Mouse (Mus musculus) activated CD4-positive, CD25-positive, alpha-beta regulatory T cell (primary cell): ENCODE data around the gene Vmn1r123. TPM values are rescaled to one million over a fixed set of nuclear protein-coding genes. Genes with fewer than 3 reads are reported as not detected.

Source experiments
- polyA plus RNA-seq, 2 experiments: library from polyadenylated mRNA; unstranded; fragments of 100-300 nt; shearing (Covaris generic); gene quantifications; one replicate each; pipeline ENCODE4 v1.2.1; 2017

Vmn1r123 gene
- polyA plus RNA-seq = not detected

GRCm38 (mm10) chr7:21161885-21162284 lies at the start of gene Vmn1r123:
Gene Vmn1r123 (plus strand): TSS chr7:21162185.

DNA sequence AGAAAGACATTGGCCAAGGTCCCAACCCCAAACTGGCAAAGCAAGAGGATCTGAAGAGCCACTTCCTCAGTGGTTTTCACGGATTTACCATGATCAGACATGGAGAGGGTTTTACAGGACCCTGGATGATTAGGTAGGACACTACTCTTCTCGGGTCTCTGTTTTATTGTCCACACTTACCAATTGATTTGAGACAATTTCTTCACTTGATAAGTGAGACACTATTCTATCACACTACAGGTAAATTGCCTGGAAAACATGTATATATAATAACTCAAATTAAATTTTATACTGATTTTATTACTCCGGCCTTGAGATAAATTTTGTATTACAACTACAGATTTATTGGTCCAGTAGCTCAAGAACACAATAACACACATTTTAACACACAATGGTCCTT lies 28.0 kb upstream of the Vmn1r123 start, which contains the start of gene Vmn1r122:
Vmn1r122 (minus strand) TSS at position 101 of the 400 bp plus-strand sequence.

GRCm38 (mm10) chr7:21190323-21190722 lies 28.3 kb downstream of the Vmn1r123 start, which contains the start of gene Gm5157:
Gene Gm5157 (minus strand): TSS chr7:21190423.

Other genes with a start within 250 kb of the Vmn1r123 start
- not detected for gene Vmn1r118, start 249.8 kb upstream of the Vmn1r123 start, polyA plus RNA-seq
- under 1 TPM in 1 of 2 experiments, not detected in 1; 0.23 TPM for gene Vmn1r119, start 149.7 kb upstream of the Vmn1r123 start, polyA plus RNA-seq
- not detected for gene Vmn1r120, start 108.4 kb upstream of the Vmn1r123 start, polyA plus RNA-seq
- gene Vmn1r121, start 63.7 kb upstream of the Vmn1r123 start, polyA plus RNA-seq = under 1 TPM in 1 of 2 experiments, not detected in 1; 0.39 TPM
- gene Vmn1r122, start 28.1 kb upstream of the Vmn1r123 start, polyA plus RNA-seq = not detected
- not detected for gene Gm5157, start 28.2 kb downstream of the Vmn1r123 start, polyA plus RNA-seq
- not detected for gene Vmn1r124, start 98.4 kb downstream of the Vmn1r123 start, polyA plus RNA-seq
- gene Vmn1r125, start 110.0 kb downstream of the Vmn1r123 start, polyA plus RNA-seq = not detected
- not detected for gene Vmn1r126, start 139.3 kb downstream of the Vmn1r123 start, polyA plus RNA-seq
- gene Vmn1r127, start 157.7 kb downstream of the Vmn1r123 start, polyA plus RNA-seq = not detected
- gene Vmn1r128, start 187.2 kb downstream of the Vmn1r123 start, polyA plus RNA-seq = not detected
- gene Vmn1r129, start 199.1 kb downstream of the Vmn1r123 start, polyA plus RNA-seq = not detected